Mouse (Mus musculus) hindbrain, embryonic 15.5 days (tissue): ENCODE results near the gene Fam114a1. TPM values are rescaled to one million over a fixed set of nuclear protein-coding genes. Genes with fewer than 3 reads are reported as not detected.

Experiments
- ATAC-seq: fragments of 200-750 bp; cut with Nextera tagmentation; 2 replicates; pipeline ENCODE4 v1.8.0; 2017; ENCODE audit warnings: low read depth, moderate number of reproducible peaks, moderate TSS enrichment; ENCODE audit not compliant: low FRiP score
- H3K27ac ChIP-seq: fragments of 300-500 bp; sonication (generic); replicated peaks from 2 replicates; pipeline ENCODE4 v1.5.1; 2015; ENCODE audit warnings: mild to moderate bottlenecking, inconsistent platforms
- H3K27me3 ChIP-seq: fragments of 300-500 bp; sonication (generic); 2 replicates; pipeline ENCODE4 v1.6.1; 2015; ENCODE audit warnings: control low read depth, inconsistent platforms
- H3K36me3 ChIP-seq: fragments of 300-500 bp; sonication (generic); 2 replicates; pipeline ENCODE4 v1.6.1; 2015; ENCODE audit warnings: control low read depth, inconsistent platforms
- H3K4me1 ChIP-seq: fragments of 300-500 bp; sonication (generic); replicated peaks from 2 replicates; pipeline ENCODE4 v1.6.1; 2015; ENCODE audit warnings: control low read depth, inconsistent platforms
- H3K4me2 ChIP-seq: fragments of 300-500 bp; sonication (generic); 2 replicates; pipeline ENCODE4 v1.6.1; 2015; ENCODE audit warnings: moderate library complexity, mild to moderate bottlenecking, inconsistent platforms
- H3K4me3 ChIP-seq: fragments of 300-500 bp; sonication (generic); 2 replicates; pipeline ENCODE4 v1.5.1; 2015; ENCODE audit warnings: mild to moderate bottlenecking, inconsistent platforms
- H3K9ac ChIP-seq: fragments of 300-500 bp; sonication (generic); 2 replicates; pipeline ENCODE4 v1.6.1; 2015; ENCODE audit warnings: inconsistent platforms
- H3K9me3 ChIP-seq: fragments of 300-500 bp; sonication (generic); 2 replicates; pipeline ENCODE4 v1.6.1; 2016; ENCODE audit warnings: control low read depth, inconsistent platforms
- WGBS: fragments of 180-500 bp; shearing (Covaris S2); methylation state at CpG from one replicate; pipeline ENCODE4 v1.1.7; 2015; 5-methylcytosine and 5-hydroxymethylcytosine counted together
- polyA plus RNA-seq: library from polyadenylated mRNA; unstranded; fragments of >200 nt; fragmentation: Nextera tagmentation; extraction: Ambion mirVana; gene quantifications from 2 replicates; pipeline ENCODE4 v1.2.1, GENCODE M21; 2015

The Fam114a1 gene
- 9.1 and 9.2 TPM in 2 replicates for polyA plus RNA-seq

DNA sequence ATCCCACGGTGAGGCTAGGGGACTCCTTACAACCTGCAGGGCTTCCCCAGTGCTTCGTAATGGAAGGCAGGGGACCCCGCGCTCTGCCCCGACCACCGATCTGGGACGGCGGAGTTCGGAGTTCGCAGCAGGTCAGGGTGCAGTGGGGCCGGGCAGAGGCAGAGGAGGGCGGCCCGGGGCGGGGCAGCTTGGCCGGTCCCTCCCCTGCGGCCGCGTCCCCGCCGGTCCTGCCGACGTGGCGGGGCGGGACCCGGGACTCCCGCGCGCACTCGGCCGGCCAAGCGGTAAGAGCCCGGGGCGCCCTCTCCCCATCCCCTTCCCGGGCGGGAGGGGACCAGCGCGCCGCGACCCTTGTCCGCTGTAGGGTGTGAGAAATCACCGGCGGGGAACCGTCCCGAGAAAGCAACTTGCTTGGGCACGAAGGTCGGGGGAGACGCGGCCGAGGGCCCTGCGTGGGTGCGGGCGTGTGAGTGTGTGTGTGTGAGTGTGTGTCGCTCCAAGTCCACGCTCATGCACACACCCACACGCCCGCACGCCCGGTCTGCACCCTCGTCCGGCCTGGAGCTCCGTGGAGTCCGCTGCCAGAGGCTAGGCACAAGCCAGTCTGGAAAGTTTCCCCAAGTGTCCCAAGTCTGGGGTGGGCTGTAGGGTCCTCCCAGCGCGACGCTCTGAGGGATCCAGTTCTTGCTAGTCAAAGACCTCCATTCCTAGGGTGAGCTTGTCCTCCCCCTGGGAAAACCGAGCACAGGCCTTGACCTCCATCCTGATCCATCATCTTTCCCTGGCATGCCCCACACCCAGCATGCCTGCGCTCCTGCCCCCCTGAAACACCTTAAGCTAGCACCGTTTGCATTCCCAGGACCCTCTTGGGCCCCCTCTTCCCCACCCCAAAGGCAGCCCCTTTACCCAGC is at the start of gene Fam114a1:
TSS of gene Fam114a1 (plus strand) at position 211 of the 911 bp plus-strand sequence.
- Histone ChIP-seq H3K36me3 (no peaks in the 10 kb centered on the region), H3K4me3 (peak within 1 kb of the TSS; percentile 55), H3K27me3 (peaks cover 10% of the 10 kb centered on the region), H3K9me3 (no peaks in the 10 kb centered on the region), H3K27ac (no peak within 1 kb of the TSS), H3K9ac (peak within 1 kb of the TSS; percentile 50), H3K4me1 (peaks cover 13% of the 10 kb centered on the region), H3K4me2 (peak within 1 kb of the TSS; percentile 96)
- ATAC-seq: peak; percentile 63; the same call in 1 of the 2 replicates
- under 1% methylated on average over 59 of the region's 68 CpGs for WGBS

DNA sequence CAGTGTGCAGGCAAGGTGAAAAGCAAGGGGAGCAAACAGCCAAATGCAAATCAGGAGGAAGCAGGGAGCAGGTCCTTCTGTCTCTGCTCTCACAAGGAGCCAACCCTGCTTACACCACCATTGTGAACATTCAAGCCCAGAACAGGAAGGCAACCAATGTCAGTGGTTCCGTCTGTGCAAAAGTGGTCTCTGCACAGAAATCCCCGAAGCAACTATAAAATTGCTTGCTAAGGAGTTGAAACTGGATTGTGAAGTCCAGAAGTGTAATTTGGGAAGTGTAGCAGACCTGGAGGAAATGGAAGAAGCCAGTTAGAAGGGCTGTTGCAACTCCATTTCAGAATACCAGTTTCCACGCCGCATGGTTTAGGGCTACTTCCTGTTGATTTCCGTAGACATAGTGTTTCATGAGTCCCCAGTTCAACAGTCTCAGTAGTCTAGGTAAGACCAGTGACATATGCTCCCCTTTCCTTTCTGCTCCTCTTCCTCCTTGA is 46.9 kb upstream of the Fam114a1 start:
- no peaks in the 10 kb centered on the region for H3K9me3 ChIP-seq
- no peak overlapping the region for H3K27ac ChIP-seq
- WGBS: 90% methylated on average over 5 of the region's 5 CpGs
- ATAC-seq: no peak
- no peak overlapping the region for H3K9ac ChIP-seq
- no peaks in the 10 kb centered on the region for H3K4me1 ChIP-seq
- H3K4me2 ChIP-seq: no peak overlapping the region
- no peaks in the 10 kb centered on the region for H3K27me3 ChIP-seq
- H3K36me3 ChIP-seq: no peaks in the 10 kb centered on the region
- H3K4me3 ChIP-seq: no peak overlapping the region

DNA sequence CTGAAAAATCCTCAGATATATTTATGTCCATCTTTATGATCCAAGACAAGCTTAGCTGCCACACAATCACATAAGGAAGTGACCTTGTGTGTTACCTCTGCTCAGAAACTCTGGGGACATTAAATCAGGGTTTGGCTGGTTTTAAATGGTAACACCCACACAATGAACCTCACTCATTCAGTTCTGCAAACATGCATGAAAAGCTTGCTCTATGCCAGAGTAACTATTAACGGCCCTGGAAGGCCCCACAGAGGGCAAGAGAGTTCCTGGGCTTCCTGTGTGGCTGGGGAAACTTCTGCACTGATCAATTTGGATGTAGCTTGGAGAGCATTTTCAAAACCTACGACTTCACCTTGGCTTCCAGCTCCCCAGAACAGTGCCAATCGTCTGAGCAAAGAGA is 37.7 kb upstream of the Fam114a1 start:
- ATAC-seq: no peak
- no peak overlapping the region for H3K4me2 ChIP-seq
- H3K27me3 ChIP-seq: no peaks in the 10 kb centered on the region
- no peaks in the 10 kb centered on the region for H3K9me3 ChIP-seq
- H3K9ac ChIP-seq: no peak overlapping the region
- H3K4me1 ChIP-seq: no peaks in the 10 kb centered on the region
- no peak overlapping the region for H3K27ac ChIP-seq
- H3K4me3 ChIP-seq: no peak overlapping the region
- WGBS: 61% methylated on average over 3 of the region's 3 CpGs
- no peaks in the 10 kb centered on the region for H3K36me3 ChIP-seq

DNA sequence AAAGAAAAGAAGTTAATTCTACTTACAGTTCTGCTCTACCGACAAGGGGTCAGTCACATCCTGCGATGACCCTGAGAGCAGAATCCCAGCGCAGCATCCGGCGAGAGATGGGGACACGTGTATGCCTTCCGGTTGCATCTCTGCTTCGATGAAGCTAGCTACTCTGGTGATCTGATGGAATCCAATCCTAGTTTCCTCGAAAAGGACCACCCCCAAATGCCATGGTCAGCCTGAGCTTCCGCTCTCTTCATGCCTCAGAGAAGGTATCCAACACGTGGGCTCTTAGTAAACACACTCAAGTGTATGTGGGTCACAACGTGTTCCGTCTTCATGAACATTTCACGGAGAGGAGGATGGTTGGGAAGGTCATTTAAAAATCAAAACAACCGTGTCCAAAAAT is 37.1 kb upstream of the Fam114a1 start:
- Histone ChIP-seq H3K9ac (no peak overlapping the region), H3K4me1 (no peaks in the 10 kb centered on the region), H3K9me3 (no peaks in the 10 kb centered on the region), H3K4me2 (no peak overlapping the region), H3K27me3 (no peaks in the 10 kb centered on the region), H3K27ac (no peak overlapping the region), H3K4me3 (no peak overlapping the region), H3K36me3 (no peaks in the 10 kb centered on the region)
- no peak for ATAC-seq
- 94% methylated on average over 15 of the region's 15 CpGs for WGBS

DNA sequence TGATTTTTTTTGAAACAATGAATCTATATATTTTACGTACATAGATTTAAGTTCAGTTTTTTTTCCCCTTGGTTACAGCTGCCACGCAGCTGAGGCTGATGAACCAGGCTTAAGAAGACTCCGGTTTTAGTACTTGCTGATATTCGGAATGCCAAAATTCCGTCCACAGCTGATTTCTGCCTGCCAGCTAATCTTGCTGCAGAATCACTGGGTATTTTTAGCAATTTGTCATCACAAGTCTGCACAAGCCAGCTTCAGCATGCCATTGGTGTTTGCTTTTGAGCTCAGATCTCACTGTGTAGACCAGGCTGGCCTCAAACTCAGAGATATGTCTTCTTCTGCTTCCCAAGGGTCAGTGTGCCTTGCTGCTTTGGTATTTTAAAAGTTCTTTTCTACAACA is 18.4 kb upstream of the Fam114a1 start:
- H3K27ac ChIP-seq: no peak overlapping the region
- WGBS: 95% methylated on average over 5 of the region's 5 CpGs

DNA sequence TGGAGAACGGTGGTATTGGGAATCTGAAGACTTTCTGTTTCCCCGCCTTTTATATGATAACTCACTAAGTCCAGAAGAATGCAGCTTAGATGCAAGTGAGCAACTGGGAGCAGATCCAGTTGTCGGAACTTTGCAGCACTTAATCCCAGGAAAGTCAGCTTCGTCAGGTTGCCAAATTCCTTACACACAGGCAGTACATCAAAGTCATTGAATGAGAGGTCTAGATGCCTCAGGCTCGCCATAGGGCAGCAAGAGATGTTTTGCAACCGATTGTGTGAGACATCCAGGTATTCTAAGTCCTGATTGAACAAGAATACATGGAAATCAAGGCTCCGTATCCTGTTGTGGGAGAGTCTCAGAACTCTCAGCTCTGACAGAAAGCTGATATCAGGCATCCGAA is 14.9 kb upstream of the Fam114a1 start:
- Histone ChIP-seq H3K9me3 (no peaks in the 10 kb centered on the region), H3K4me2 (no peak overlapping the region), H3K36me3 (no peaks in the 10 kb centered on the region), H3K4me1 (no peaks in the 10 kb centered on the region), H3K4me3 (no peak overlapping the region), H3K27ac (no peak overlapping the region), H3K9ac (no peak overlapping the region), H3K27me3 (no peaks in the 10 kb centered on the region)
- whole genome bisulfite sequencing: 89% methylated on average over 8 of the region's 8 CpGs
- ATAC-seq: no peak

More for the DNA sequence above, 18.4 kb upstream of the Fam114a1 start:
- Histone ChIP-seq H3K27me3 (no peaks in the 10 kb centered on the region), H3K36me3 (no peaks in the 10 kb centered on the region), H3K9ac (no peak overlapping the region), H3K4me3 (no peak overlapping the region), H3K4me2 (no peak overlapping the region), H3K4me1 (no peaks in the 10 kb centered on the region), H3K9me3 (no peaks in the 10 kb centered on the region)
- no peak for ATAC-seq

DNA sequence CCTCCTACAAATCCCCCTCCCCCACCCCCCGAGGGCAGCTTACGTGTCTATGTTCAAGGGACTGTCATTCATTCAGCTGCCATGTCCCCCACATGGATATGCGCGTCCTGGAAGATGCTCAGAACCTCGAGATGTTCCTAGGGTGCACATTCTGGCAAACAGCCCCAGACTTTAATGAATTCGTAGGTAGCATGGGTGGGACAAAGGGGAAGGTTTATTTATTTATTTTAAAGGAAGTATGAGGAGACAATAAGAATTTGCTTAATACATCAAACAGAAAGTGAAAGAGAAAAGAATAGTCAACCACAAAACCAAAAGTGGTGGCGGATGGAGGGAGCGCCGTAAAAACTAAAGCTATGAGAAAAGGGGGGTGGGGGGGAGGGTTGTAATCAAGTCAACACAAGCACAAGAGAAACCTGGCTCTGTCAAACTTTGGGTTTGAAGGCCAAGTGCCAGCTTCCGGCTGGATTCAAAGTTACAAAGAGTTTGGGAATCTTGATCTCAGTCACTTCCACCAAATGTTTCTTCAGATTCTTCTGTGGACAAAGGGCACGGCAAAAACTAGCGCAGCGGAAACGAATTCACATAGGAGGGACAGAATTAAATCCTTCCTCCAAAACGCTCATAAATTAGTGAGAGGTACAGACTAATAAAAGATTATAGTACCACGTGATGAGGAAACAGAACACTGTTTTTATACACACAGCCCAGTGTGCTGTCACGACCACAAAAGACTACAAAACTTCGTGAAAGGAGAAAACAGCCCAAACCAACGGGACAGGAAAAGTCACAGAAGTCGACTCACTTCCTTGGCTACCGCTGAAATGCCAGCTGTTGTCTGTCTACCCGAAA is 10.7 kb upstream of the Fam114a1 start:
- 79% methylated on average over 22 of the region's 22 CpGs for WGBS
- H3K9ac ChIP-seq: no peak overlapping the region
- H3K27me3 ChIP-seq: no peaks in the 10 kb centered on the region
- no peaks in the 10 kb centered on the region for H3K36me3 ChIP-seq
- H3K4me1 ChIP-seq: no peaks in the 10 kb centered on the region
- no peak overlapping the region for H3K4me2 ChIP-seq
- no peak overlapping the region for H3K27ac ChIP-seq
- ATAC-seq: no peak
- H3K9me3 ChIP-seq: no peaks in the 10 kb centered on the region
- H3K4me3 ChIP-seq: no peak overlapping the region

DNA sequence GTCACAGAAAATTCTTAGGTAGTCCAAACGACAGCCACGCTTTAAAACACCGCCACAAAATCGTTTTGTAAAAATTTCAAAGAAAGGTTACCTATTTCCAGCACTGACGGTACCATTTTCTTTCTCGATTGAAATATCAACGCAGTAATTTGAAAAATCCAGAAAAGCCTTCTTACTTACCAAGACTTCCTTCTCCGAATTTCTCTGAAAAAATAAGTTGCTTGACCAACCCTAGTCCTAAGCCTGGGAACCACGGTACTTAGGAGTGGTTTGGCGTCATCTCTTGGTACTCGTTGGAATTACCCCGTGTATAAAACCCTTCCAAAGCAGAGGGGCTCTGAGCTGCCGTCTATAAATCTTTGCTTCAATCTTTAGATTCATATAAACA is 10.0 kb upstream of the Fam114a1 start, which contains the start of gene Tlr6:
TSS of gene Tlr6 (minus strand) at position 255 of the 388 bp plus-strand sequence.
- Histone ChIP-seq H3K4me3 (no peak within 1 kb of the TSS), H3K36me3 (no peaks in the 10 kb centered on the region), H3K4me1 (no peaks in the 10 kb centered on the region), H3K4me2 (no peak within 1 kb of the TSS), H3K27me3 (no peaks in the 10 kb centered on the region), H3K9me3 (no peaks in the 10 kb centered on the region), H3K9ac (no peak within 1 kb of the TSS), H3K27ac (no peak within 1 kb of the TSS)
- 85% methylated on average over 13 of the region's 13 CpGs for WGBS
- no peak for ATAC-seq

DNA sequence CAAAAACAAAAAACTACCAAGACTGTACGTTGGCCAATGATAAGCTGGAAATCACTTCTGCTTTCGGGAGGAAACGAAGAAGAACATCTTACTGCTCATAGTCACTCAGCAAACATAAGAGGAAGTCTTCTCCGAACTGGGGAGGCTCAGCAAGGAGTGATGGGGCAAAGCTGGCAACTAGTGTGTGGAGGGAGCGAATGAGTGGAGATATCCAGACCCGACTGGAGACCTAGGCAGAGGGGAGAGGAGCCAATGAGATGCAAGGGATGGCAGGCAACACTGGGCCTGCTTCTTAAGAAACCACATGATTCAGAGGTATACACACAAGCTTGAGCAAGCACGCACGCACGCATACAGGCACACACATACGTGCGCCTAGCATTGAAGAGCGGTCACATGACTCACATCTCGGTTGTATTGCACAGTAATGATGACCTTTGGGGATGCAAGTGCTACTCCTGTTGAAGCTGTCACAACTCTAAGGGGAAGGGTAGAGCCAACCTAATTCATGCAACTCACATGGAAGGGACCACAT is 8.9 kb upstream of the Fam114a1 start:
- 92% methylated on average over 13 of the region's 13 CpGs for WGBS
- H3K4me3 ChIP-seq: no peak overlapping the region
- no peaks in the 10 kb centered on the region for H3K27me3 ChIP-seq
- H3K4me1 ChIP-seq: no peaks in the 10 kb centered on the region
- no peak overlapping the region for H3K9ac ChIP-seq
- H3K27ac ChIP-seq: no peak overlapping the region
- ATAC-seq: no peak
- no peaks in the 10 kb centered on the region for H3K9me3 ChIP-seq
- no peak overlapping the region for H3K4me2 ChIP-seq
- no peaks in the 10 kb centered on the region for H3K36me3 ChIP-seq

DNA sequence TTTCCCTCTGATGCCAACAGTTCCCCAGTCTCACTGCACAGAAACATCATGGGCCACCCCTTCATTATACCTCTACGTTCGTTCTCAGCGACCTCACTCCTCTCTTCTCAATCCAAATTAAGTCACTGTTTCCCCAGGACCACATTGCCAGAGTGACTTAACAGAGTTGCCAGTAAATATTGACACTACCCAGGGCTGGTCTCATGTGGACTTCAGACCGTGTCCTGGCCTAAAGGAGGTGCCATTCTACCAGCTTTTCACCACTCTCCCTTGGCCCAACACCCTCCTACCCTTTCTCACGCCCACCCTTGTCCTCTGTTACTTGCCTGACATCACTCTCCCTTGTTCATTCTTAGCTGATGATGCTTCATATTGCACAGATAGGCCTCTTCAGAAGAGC is 6.6 kb upstream of the Fam114a1 start:
- WGBS: 88% methylated on average over 5 of the region's 5 CpGs
- H3K4me1 ChIP-seq: no peaks in the 10 kb centered on the region
- no peaks in the 10 kb centered on the region for H3K9me3 ChIP-seq
- no peak for ATAC-seq
- no peaks in the 10 kb centered on the region for H3K27me3 ChIP-seq
- H3K4me2 ChIP-seq: no peak overlapping the region
- no peak overlapping the region for H3K27ac ChIP-seq
- no peak overlapping the region for H3K9ac ChIP-seq
- no peak overlapping the region for H3K4me3 ChIP-seq
- H3K36me3 ChIP-seq: no peaks in the 10 kb centered on the region

DNA sequence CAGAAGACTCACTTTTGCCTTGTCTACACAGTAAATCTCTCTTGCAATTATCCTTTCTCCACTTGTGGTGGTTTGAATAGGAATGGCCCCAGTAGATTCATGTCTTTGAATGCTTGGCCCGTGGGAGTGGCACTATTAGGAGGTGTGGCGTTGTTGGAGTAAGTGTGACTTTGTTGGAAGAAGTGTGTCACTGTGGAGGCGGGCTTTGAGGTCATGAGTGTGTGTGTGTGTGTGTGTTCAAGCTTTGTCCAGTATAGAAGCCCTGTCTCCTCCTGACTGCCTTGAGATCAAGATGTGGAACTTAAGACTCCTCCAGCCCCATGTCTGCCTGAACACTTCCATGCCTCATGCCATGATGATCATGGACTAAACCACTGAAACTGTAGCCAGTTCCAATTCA is 6.1 kb upstream of the Fam114a1 start:
- no peak overlapping the region for H3K27ac ChIP-seq
- H3K4me1 ChIP-seq: no peaks in the 10 kb centered on the region
- H3K9ac ChIP-seq: no peak overlapping the region
- no peak overlapping the region for H3K4me2 ChIP-seq
- peaks cover 3% of the 10 kb centered on the region for H3K27me3 ChIP-seq
- H3K4me3 ChIP-seq: no peak overlapping the region
- no peaks in the 10 kb centered on the region for H3K36me3 ChIP-seq
- H3K9me3 ChIP-seq: no peaks in the 10 kb centered on the region
- 91% methylated on average over 3 of the region's 3 CpGs for WGBS
- ATAC-seq: no peak
